Mouse (Mus musculus): ENCODE measurements at regions not wholly inside any gene's neighbourhood (a gene's known extent, or its start where the extent isn't known, plus 50 kb on each side); places are given as distances from the start of the nearest gene placed in this dataset.

DNA sequence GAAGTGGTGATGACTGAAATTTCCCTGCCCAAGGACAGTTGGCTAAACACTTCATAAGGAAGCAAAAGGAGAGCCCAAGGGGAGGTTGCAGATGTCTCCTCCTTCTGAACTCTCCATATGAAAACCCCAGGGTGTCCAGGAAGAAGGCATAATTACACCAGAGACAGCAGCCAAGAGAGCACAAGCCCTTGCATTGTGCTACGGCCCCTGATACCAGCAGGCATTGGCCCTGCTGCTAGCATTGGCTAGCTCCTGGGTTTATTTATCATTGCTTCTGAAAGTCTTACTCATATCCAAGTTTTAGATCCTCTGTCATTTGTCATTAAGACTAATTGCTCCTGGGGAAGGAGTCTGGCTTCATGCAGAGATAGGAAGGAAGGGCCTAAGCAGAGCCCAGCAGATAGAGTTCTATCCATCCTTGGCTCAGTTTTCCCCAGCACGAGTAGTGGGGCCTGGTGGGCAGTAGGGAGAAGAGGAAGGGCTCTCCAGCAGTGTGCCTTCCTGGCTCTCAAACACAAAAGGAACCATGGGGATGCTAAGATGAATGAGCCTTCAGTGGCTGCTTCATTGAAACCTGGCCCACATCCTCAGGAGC lies 98.5 kb upstream of the Tmc3 start:
- no peak for TF ChIP-seq POLR2A (IDR thresholded peaks at IDR 0.05; ENCODE audit: borderline replicate concordance, low read depth, low read length)
- TF ChIP-seq CTCF (IDR thresholded peaks at IDR 0.05; ENCODE audit: low read depth, low read length) = no peak

Measured in bone marrow macrophage, adult 2 months (primary cell).